Mouse (Mus musculus) right cerebral cortex, postnatal 10 days (tissue): ENCODE data around the gene Gdf9.
"Not testable (repeated sequence)": the region's sequence is repeated elsewhere in the genome, so short reads cannot be mapped to it uniquely, and the experiment has no call there.

ENCODE experiments used
- DNase-seq, 2 experiments: peaks; one replicate each; pipeline ENCODE4 v3.0.0; 2021; ENCODE audit warnings: low spot score in 2 of 2

The Gdf9 gene

DNA sequence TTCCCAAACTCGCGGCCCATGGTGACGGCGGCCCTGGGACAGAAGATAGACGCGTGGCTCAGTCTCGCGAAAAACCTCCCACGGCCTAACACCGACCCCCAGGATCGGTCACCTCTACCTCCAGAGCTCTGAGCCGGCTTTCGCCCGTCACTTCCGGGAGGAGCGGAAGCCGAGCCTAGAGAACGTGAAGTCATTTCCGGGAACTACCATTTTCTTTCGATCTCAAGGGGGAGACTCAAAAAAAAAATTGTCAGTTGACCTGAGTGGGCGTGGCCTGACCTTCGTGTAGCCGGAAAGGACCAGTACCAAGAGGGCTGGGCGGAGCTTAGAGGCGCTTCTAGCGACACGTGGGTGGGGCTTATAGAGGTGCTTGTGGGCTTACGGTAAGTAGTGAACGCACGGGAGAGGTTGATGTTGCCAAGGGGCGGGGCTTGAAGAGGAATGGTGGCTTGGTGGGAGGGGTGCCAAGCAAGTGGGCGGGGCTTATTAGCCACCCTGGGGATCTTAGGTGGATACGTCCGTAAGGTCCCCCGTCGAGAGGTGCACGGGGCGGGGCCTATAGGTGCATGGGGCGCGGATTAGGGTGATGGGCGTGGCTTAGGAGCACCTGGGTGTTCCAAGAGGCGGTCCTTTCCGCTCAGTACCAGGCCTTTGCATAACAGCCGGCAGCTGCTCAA is at the start of gene Gdf9, which contains the start of gene Uqcrq:
Gene Gdf9, plus strand, starts transcription at position 354 of the 677 bp plus-strand sequence.
Gene Uqcrq, minus strand, starts transcription at position 162 of the 677 bp plus-strand sequence.
- DNase-seq, result peak; percentile 99 to 100

GRCm38 (mm10) chr11:53383758-53384428 is 46.9 kb upstream of the Gdf9 start:
- DNase-seq, result no peak

- DNase-seq, result no peak
These were observed 37.0 kb upstream of the Gdf9 start for GRCm38 (mm10) chr11:53393856-53394255.

- no peak for DNase-seq
These were observed 27.2 kb upstream of the Gdf9 start for GRCm38 (mm10) chr11:53403638-53404037.

DNA sequence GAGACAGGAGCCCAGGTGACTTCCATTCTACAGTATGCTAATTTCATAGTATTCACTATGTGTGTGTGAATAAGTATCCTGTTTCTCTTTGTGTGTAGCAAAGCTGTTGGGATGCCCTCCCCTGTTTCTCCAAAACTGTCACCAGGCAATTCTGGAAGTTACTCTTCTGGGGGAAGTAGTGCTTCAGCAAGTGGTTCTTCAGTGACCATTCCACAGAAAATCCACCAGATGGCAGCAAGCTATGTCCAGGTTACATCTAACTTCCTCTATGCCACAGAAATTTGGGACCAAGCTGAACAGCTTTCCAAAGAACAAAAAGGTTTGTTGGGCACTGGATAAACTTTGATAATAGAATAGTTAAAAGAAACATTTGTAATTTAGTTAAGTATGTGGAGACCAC is 19.1 kb upstream of the Gdf9 start:
- DNase-seq, result no peak

- DNase-seq, result no peak
These were observed 17.0 kb upstream of the Gdf9 start for GRCm38 (mm10) chr11:53413871-53414270.

DNA sequence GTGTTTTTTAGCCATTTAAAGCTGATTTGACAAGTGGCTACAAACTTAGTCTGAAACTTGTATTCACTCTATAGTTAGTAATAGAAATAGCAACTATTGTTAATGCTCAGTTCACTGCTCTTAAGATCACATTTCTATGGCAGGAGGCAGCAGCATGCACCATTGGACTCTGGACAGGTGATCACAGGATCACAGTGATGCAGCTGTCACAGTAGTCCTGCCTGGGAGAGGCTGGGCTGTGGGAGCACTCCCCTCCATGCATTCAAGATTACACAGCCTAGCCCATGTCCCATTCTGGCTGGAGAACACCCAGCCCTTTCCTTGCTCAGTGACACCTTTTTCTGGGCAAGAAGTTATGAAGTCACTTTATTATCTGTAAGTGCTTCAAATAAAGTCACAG is 12.8 kb upstream of the Gdf9 start:
- DNase-seq, result no peak

DNA sequence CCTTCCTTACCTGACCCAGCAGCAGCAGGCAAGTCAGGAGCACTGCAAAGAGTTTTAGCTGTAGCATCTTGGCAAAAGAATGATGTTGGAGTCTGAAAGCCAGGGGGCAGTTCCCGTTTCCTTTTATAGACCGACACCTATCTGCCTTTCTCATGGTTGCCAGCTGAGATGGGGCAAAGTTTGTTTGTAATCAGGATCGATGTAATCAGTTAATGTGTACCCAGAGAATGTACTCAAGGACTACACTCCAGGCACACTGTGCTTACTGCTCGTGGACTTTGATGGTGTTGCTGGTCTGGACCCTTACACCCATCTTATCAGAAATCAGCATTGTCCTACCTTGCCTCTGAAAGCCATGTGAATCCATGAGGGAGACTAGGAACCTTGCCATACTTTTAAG is 7.8 kb upstream of the Gdf9 start, which contains the start of gene Leap2:
Gene Leap2, minus strand, starts transcription at position 135 of the 400 bp plus-strand sequence.
- no peak for DNase-seq

- DNase-seq, result peak; percentile 58 to 70
These were observed 6.0 kb upstream of the Gdf9 start for GRCm38 (mm10) chr11:53424826-53425225.

- DNase-seq, result no peak
These were observed 5.6 kb upstream of the Gdf9 start for GRCm38 (mm10) chr11:53425251-53425650.

DNA sequence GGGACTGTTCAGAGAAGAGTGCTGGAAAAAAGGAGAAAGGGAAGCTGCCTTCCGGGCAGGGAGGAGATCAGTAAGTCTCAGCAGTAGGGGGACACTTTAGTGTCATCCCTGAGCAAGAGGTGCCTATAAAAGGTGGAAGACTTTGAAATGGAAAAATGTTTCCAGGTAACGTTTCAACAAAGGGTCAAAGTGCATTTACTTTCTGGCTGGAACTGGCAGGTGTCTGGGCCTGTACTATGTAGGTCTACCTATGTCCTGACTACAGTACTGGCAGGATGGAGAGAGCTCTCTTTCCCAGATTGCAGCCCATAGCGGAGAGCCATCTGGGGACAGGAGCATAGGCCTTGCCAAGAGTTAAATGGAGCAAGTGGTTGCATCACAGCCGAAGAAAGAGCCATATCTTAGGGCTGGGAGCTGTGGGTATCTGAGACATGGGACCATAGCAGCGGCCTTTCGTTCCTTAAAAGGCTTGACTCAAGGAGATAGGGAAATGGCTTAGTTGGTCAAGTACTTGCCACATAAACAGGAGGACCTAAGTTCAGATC is 5.0 kb upstream of the Gdf9 start:
- no peak for DNase-seq

- not testable (repeated sequence) for DNase-seq
These were observed 3.9 kb upstream of the Gdf9 start for GRCm38 (mm10) chr11:53426914-53427313.

GRCm38 (mm10) chr11:53427993-53428715 is 2.7 kb upstream of the Gdf9 start:
- no peak for DNase-seq

- DNase-seq, result no peak
These were observed 2.1 kb upstream of the Gdf9 start for GRCm38 (mm10) chr11:53428716-53429057.

DNA sequence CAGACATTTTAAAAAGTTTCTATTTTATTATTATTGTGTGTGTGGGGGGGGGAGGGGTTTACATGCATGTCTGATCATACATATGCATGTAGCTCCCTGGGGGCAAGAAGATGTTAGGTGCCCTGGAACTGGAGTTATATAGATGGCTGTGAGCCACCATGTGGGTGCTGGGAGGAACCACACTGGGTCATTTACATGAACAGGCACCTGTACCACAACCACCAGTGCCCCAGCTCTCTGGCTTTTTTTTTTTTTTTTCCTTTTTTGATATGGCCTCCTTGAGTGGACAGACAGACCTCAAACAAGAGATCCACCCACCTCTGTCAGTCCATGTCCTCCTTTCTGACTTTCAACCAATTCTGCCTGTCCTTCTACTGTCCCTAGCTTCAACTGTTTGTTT is 1.6 kb upstream of the Gdf9 start:
- DNase-seq, result no peak

- no peak for DNase-seq
These were observed 538 bp upstream of the Gdf9 start for GRCm38 (mm10) chr11:53430300-53430669.

DNA sequence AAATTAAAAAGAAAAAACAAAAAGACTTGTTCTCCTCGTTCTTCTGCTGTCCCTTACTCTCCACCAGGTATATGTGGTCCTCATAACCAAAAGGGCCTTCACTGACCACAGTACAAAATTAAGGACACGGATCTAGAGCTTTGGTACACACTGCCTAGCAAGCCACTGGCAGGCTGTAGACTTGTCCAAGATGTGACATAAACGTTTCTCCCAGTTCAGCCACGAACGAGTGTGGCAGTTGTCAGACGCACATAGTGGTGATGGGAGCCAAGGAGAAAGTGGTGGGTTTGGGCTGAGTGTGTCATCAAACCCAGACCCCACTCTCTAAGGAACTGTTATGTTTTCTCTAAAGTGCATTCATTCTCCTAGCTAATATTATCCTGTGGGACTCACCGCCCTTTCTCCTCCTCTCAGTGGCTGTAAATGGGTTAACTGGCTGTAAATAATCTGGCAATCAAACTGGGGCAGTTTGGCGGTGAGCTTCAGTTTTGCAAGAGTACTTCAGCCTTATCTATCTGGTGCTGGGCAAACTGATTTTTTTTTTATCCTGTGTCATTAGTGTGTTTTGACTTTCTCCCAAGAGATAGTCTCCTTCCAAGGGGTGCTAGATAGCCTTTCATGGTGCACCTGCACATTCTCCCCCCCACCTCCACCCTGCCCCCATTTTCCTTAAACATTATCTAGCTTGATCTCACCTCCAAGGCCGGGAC is 679 bp downstream of the Gdf9 start:
- DNase-seq, result no peak

DNA sequence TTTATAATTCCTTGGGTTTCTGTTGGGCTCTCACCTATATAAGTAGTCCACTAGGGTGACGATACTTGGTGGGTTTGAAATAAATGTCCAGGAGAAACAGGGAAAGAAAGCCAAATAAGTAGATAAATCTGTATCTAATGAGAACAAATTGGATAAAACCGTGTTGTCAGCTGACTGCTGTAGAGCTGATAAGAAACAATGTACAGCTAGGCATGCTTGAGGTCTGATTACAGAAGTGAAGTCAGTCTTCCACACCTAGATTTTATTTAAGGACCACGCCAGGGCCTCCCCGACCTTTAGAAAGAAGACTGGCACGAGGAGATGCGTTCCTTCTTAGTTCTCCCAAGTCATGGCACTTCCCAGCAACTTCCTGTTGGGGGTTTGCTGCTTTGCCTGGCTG is 2.2 kb downstream of the Gdf9 start:
- DNase-seq, result no peak

DNA sequence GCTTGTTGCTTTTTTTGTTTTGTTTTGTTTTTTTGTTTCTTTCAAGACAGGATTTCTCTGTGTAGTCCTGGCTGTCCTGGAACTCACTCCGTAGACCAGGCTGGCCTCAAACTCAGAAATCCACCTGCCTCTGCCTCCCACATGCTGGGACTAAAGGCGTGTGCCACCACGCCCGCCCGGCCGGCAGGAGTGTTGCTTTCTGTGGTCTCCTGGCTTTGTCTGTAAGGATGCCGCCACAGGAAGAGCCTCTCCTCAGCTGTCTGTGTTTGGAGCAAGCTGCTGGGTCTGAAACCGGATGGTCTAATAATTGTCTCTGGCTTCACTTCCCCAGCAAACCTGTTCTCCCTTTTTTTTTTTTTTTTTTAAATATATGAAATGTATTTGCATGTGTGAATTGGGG is 4.7 kb downstream of the Gdf9 start:
- DNase-seq, result no peak

GRCm38 (mm10) chr11:53436338-53436737 is 5.5 kb downstream of the Gdf9 start:
- DNase-seq, result no peak

DNA sequence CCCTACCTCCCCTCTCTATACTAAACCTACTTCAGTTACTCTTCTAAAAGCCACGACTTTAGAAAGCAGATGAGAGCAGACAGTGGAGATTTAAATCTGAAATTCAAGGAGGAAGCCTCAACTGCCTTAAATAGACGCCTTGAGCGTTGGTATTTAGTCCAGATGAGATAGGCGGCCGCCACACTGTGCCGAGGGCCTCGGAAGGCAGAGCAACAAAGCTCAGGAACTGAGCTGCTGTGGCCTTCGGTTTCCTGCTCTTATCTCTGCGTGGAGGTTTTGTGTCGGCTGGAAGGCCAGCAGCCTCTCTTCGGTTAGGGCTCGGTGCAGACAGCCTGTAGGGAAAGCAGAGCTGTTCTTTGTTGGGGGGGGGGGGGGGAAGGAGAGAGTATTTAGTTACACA is 11.1 kb downstream of the Gdf9 start:
- DNase-seq, result no peak

DNA sequence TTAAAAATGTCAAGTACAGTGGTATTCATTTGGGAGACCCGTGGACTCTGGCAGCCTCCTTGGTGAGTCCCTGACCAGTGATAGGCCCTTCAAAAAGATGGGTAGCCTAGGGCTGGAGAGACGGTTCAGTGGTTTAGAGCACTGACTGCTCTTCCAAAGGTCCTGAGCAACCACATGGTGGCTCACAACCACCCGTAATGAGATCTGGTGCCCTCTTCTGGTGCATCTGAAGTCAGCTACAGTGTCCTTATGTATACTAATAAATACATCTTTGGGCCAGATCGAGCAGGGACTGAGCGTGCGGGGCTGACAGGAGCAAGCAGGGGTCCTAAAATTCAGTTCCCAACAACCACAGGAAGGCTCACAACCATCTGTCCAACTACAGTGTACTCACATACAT is 13.0 kb downstream of the Gdf9 start:
- DNase-seq, result no peak
